Mouse (Mus musculus): ENCODE results near the gene Myh11.
A peak's percentile ranks its signal among the peaks of the same experiment; 100 is the strongest.

The Myh11 gene

GRCm38 (mm10) chr16:14291223-14291622, at the start of gene Myh11:
Gene Myh11 (minus strand): TSS chr16:14291372.
- peak; percentile 76 for DNase-seq (ENCODE audit: low spot score)

GRCm38 (mm10) chr16:14328156-14328555, 37.0 kb upstream of the Myh11 start:
- no peak for DNase-seq (ENCODE audit: low spot score)

GRCm38 (mm10) chr16:14320494-14320893, 29.3 kb upstream of the Myh11 start:
- DNase-seq (ENCODE audit: low spot score) = no peak

- no peak for DNase-seq (ENCODE audit: low spot score)
These were observed 28.5 kb upstream of the Myh11 start for GRCm38 (mm10) chr16:14319681-14320080.

GRCm38 (mm10) chr16:14316884-14317876, 26.0 kb upstream of the Myh11 start, which contains the start of gene Fopnl:
Gene Fopnl (minus strand): TSS chr16:14317405.
- DNase-seq (ENCODE audit: low spot score) = peak; percentile 99

- DNase-seq (ENCODE audit: low spot score) = no peak
These were observed 21.7 kb upstream of the Myh11 start for GRCm38 (mm10) chr16:14312914-14313313.

GRCm38 (mm10) chr16:14311371-14311770, 20.2 kb upstream of the Myh11 start:
- DNase-seq (ENCODE audit: low spot score) = peak; percentile 62

GRCm38 (mm10) chr16:14309833-14310232, 18.7 kb upstream of the Myh11 start:
- peak; percentile 2 for DNase-seq (ENCODE audit: low spot score)

- no peak for DNase-seq (ENCODE audit: low spot score)
These were observed 17.3 kb upstream of the Myh11 start for GRCm38 (mm10) chr16:14308245-14309073.

- no peak for DNase-seq (ENCODE audit: low spot score)
These were observed 16.2 kb upstream of the Myh11 start for GRCm38 (mm10) chr16:14307373-14307772.

GRCm38 (mm10) chr16:14306451-14306850, 15.3 kb upstream of the Myh11 start:
- DNase-seq (ENCODE audit: low spot score) = no peak

- DNase-seq (ENCODE audit: low spot score) = no peak
These were observed 13.6 kb upstream of the Myh11 start for GRCm38 (mm10) chr16:14304791-14305190.

GRCm38 (mm10) chr16:14303676-14304075, 12.5 kb upstream of the Myh11 start:
- DNase-seq (ENCODE audit: low spot score) = peak; percentile 3

GRCm38 (mm10) chr16:14303148-14303547, 12.0 kb upstream of the Myh11 start:
- peak; percentile 1 for DNase-seq (ENCODE audit: low spot score)

- DNase-seq (ENCODE audit: low spot score) = no peak
These were observed 7.3 kb upstream of the Myh11 start for GRCm38 (mm10) chr16:14298461-14298860.

GRCm38 (mm10) chr16:14297746-14298145, 6.6 kb upstream of the Myh11 start:
- DNase-seq (ENCODE audit: low spot score) = no peak

GRCm38 (mm10) chr16:14297137-14297536, 6.0 kb upstream of the Myh11 start:
- DNase-seq (ENCODE audit: low spot score) = no peak

- no peak for DNase-seq (ENCODE audit: low spot score)
These were observed 5.5 kb upstream of the Myh11 start for GRCm38 (mm10) chr16:14296544-14297124.

- no peak for DNase-seq (ENCODE audit: low spot score)
These were observed 4.1 kb upstream of the Myh11 start for GRCm38 (mm10) chr16:14295291-14295690.

GRCm38 (mm10) chr16:14292205-14293199, 1.3 kb upstream of the Myh11 start:
- peak; percentile 14 for DNase-seq (ENCODE audit: low spot score)
